Mouse (Mus musculus) C2C12 (cell line): ENCODE measurements around the gene Mmp15.

Source experiments
- CTCF ChIP-seq: IDR thresholded peaks from one replicate; pipeline ENCODE4 v1.5.1; 2011; ENCODE audit not compliant: control insufficient read depth, insufficient read depth, insufficient read length
- MAX ChIP-seq: IDR thresholded peaks from one replicate; pipeline ENCODE4 v1.6.1; 2011; ENCODE audit warnings: mild to moderate bottlenecking, control low read depth
- MYOD1 ChIP-seq: IDR thresholded peaks from one replicate; pipeline ENCODE4 v1.6.1; 2011; ENCODE audit warnings: low read depth; ENCODE audit not compliant: control insufficient read depth, insufficient read length

DNA sequence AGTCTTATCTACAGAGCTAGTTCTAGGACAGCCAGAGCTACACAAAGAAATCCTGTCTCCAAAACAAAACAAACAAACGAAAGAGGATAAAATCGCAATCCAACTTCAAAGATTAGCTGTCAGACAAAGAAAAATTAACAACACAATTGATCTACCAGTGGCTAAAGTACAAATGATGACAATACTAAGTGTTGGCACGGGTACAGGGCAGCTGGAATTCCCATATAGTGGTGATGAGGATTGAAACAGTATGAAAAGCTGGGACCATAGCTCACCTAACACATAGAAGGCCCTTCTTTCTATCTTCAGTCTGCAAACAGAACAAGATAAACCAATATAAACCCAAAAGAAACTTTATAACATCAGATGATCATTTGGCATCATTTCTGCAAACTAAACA lies 29.5 kb downstream of the Mmp15 start:
- no peak for TF ChIP-seq MAX
- no peak for TF ChIP-seq CTCF
- no peak for TF ChIP-seq MYOD1
